In genomic region chr3:68607336-68607735, GRCm38 (mm10) we compare ENCODE assay signal across 15 mouse cellular contexts.
"Had no signal": no experiment of that assay in that cellular context is flagged by ENCODE, and none has a peak within 500 bp of the region (broad histone marks: within the 10 kb centered on the region; RNA-seq: fewer than 3 reads in every experiment).

No protein-coding gene starts in this region.

- H3K9ac ChIP-seq: limb, embryonic 12.5 days; limb, embryonic 15.5 days; liver, embryonic 15.5 days; lung, embryonic 14.5 days; midbrain, embryonic 13.5 days had no signal

- H3K27me3 ChIP-seq: limb, embryonic 12.5 days; limb, embryonic 15.5 days; liver, embryonic 15.5 days; midbrain, embryonic 13.5 days had no signal

- H3K4me1 ChIP-seq: liver, embryonic 15.5 days had no signal

- H3K4me2 ChIP-seq: limb, embryonic 12.5 days; limb, embryonic 15.5 days; liver, embryonic 15.5 days; lung, embryonic 14.5 days; midbrain, embryonic 13.5 days had no signal

- H3K27ac ChIP-seq: kidney, postnatal 0 days; limb, embryonic 12.5 days; limb, embryonic 15.5 days; liver, embryonic 15.5 days; macrophage; midbrain, embryonic 13.5 days had no signal

- H3K4me3 ChIP-seq: limb, embryonic 12.5 days; limb, embryonic 15.5 days; liver, embryonic 15.5 days; midbrain, embryonic 13.5 days had no signal

- DNase-seq: kidney, adult 8-10 months; kidney, postnatal 25 days; left cerebral cortex, postnatal 4 days; lung, embryonic 14.5 days; thymus, adult 18-20 months; thymus, postnatal 36 days had no signal

- H3K36me3 ChIP-seq: limb, embryonic 12.5 days; limb, embryonic 15.5 days; liver, embryonic 15.5 days; midbrain, embryonic 13.5 days had no signal

- ATAC-seq: intestine, postnatal 0 days; lung, postnatal 0 days; midbrain, embryonic 13.5 days; midbrain, embryonic 16.5 days had no signal

- H3K9me3 ChIP-seq: limb, embryonic 12.5 days; limb, embryonic 15.5 days; liver, embryonic 15.5 days; midbrain, embryonic 13.5 days had no signal
